Mouse (Mus musculus): ENCODE data around the gene Hdgf. TPM values are rescaled to one million over a fixed set of nuclear protein-coding genes. Genes with fewer than 3 reads are reported as not detected.
A peak's percentile ranks its signal among the peaks of the same experiment; 100 is the strongest.

The Hdgf gene
- polyA plus RNA-seq, 1 experiment from 2014 or later = 179 TPM

- Histone ChIP-seq H3K4me3 (ENCODE audit: low read depth, low read length) (no peak overlapping the region), H3K27me3 (ENCODE audit: control insufficient read depth, insufficient read depth, low read length) (no peaks in the 10 kb centered on the region), H3K4me1 (ENCODE audit: control insufficient read depth, insufficient read depth, low read length) (peaks cover 20% of the 10 kb centered on the region), H3K9ac (ENCODE audit: low read depth, low read length) (no peak overlapping the region), H3K9me3 (replicated peaks; ENCODE audit: control insufficient read depth, low read length) (no peaks in the 10 kb centered on the region), H3K4me2 (no peak overlapping the region), H3K36me3 (ENCODE audit: control insufficient read depth, insufficient read depth, low read length) (peaks cover 23% of the 10 kb centered on the region), H3K27ac (ENCODE audit: low read depth, low read length) (no peak overlapping the region)
- 87% methylated on average over 10 of the region's 10 CpGs for WGBS (ENCODE audit: insufficient replicate concordance)
- ATAC-seq (replicated peaks; ENCODE audit: insufficient number of reproducible peaks, low FRiP score, low TSS enrichment) = no peak
These were observed 7.8 kb downstream of the Hdgf start for GRCm38 (mm10) chr3:87913891-87914290.

GRCm38 (mm10) chr3:87916990-87917389, 10.9 kb downstream of the Hdgf start:
- peaks cover 26% of the 10 kb centered on the region for H3K36me3 ChIP-seq (ENCODE audit: control insufficient read depth, insufficient read depth, low read length)
- ATAC-seq (replicated peaks; ENCODE audit: insufficient number of reproducible peaks, low FRiP score, low TSS enrichment) = no peak
- 83% methylated on average over 1 of the region's 1 CpGs for WGBS (ENCODE audit: insufficient replicate concordance)
- no peaks in the 10 kb centered on the region; the same call in 1 of the 2 replicates for H3K4me1 ChIP-seq (ENCODE audit: control insufficient read depth, insufficient read depth, low read length)
- H3K27me3 ChIP-seq (ENCODE audit: control insufficient read depth, insufficient read depth, low read length) = no peaks in the 10 kb centered on the region
- no peak overlapping the region for H3K4me3 ChIP-seq (ENCODE audit: low read depth, low read length)
- no peak overlapping the region for H3K27ac ChIP-seq (ENCODE audit: low read depth, low read length)
- no peak overlapping the region for H3K9ac ChIP-seq (ENCODE audit: low read depth, low read length)
- no peak overlapping the region for H3K4me2 ChIP-seq
- H3K9me3 ChIP-seq (replicated peaks; ENCODE audit: control insufficient read depth, low read length) = no peaks in the 10 kb centered on the region

- no peak overlapping the region for H3K27ac ChIP-seq (ENCODE audit: low read depth, low read length)
- H3K9ac ChIP-seq (ENCODE audit: low read depth, low read length) = no peak overlapping the region
- no peaks in the 10 kb centered on the region for H3K27me3 ChIP-seq (ENCODE audit: control insufficient read depth, insufficient read depth, low read length)
- no peak for ATAC-seq (replicated peaks; ENCODE audit: insufficient number of reproducible peaks, low FRiP score, low TSS enrichment)
- H3K4me2 ChIP-seq = peak overlapping the region; percentile 81
- no peaks in the 10 kb centered on the region for H3K9me3 ChIP-seq (replicated peaks; ENCODE audit: control insufficient read depth, low read length)
- no peaks in the 10 kb centered on the region for H3K4me1 ChIP-seq (ENCODE audit: control insufficient read depth, insufficient read depth, low read length)
- H3K4me3 ChIP-seq (ENCODE audit: low read depth, low read length) = no peak overlapping the region
- peaks cover 37% of the 10 kb centered on the region for H3K36me3 ChIP-seq (ENCODE audit: control insufficient read depth, insufficient read depth, low read length)
- WGBS (ENCODE audit: insufficient replicate concordance) = 89% methylated on average over 1 of the region's 1 CpGs
These were observed 12.4 kb downstream of the Hdgf start for GRCm38 (mm10) chr3:87918551-87918950.

DNA sequence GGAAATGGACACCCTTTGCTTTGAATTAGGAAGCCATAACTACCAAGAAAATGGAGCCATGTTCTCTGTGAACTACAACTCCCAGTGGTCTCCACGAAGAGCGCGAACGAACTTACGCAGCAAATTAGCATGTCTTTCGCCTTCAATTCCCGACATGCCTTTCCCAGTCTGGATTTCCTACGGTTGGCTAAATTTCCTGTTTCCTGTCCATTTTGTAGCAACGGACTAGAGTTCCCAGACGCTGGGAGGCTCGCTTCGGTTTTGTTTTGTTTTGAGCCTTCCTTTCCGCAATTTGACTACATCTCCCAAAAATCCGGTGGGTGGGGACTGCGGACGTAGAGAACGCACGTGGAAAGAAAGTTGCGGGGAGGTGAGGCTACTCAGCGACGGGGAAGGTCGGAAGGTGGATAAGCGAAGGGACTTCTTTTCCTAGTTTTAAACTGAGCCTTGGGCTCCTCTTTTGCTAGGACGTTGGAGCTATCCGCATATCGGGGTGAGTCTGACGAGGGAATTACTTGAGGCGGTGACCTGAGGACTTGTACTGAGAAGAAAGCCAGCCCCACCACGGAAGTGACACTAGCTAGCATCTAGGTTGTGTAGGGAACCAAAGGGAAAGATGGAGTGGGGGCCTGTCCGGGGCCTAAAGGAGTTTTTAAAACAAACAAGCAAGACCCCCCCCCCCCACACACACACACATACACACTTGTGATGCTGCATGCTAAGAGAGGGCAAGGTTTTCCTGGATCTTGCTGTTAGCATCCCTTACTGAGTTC, 13.4 kb downstream of the Hdgf start, which contains the start of gene Mrpl24:
Gene Mrpl24 (plus strand): TSS at position 171 of the 773 bp plus-strand sequence.
- H3K4me1 ChIP-seq (ENCODE audit: control insufficient read depth, insufficient read depth, low read length) = no peaks in the 10 kb centered on the region
- peak within 1 kb of the TSS; percentile 69 for H3K4me3 ChIP-seq (ENCODE audit: low read depth, low read length)
- H3K27ac ChIP-seq (ENCODE audit: low read depth, low read length) = peak within 1 kb of the TSS; percentile 84
- WGBS (ENCODE audit: insufficient replicate concordance) = under 1% methylated on average over 30 of the region's 30 CpGs
- H3K27me3 ChIP-seq (ENCODE audit: control insufficient read depth, insufficient read depth, low read length) = no peaks in the 10 kb centered on the region
- peak; percentile 71 for ATAC-seq (replicated peaks; ENCODE audit: insufficient number of reproducible peaks, low FRiP score, low TSS enrichment)
- peak within 1 kb of the TSS; percentile 81 for H3K4me2 ChIP-seq
- no peaks in the 10 kb centered on the region for H3K9me3 ChIP-seq (replicated peaks; ENCODE audit: control insufficient read depth, low read length)
- peaks cover 38% of the 10 kb centered on the region for H3K36me3 ChIP-seq (ENCODE audit: control insufficient read depth, insufficient read depth, low read length)
- peak within 1 kb of the TSS; percentile 89 for H3K9ac ChIP-seq (ENCODE audit: low read depth, low read length)

DNA sequence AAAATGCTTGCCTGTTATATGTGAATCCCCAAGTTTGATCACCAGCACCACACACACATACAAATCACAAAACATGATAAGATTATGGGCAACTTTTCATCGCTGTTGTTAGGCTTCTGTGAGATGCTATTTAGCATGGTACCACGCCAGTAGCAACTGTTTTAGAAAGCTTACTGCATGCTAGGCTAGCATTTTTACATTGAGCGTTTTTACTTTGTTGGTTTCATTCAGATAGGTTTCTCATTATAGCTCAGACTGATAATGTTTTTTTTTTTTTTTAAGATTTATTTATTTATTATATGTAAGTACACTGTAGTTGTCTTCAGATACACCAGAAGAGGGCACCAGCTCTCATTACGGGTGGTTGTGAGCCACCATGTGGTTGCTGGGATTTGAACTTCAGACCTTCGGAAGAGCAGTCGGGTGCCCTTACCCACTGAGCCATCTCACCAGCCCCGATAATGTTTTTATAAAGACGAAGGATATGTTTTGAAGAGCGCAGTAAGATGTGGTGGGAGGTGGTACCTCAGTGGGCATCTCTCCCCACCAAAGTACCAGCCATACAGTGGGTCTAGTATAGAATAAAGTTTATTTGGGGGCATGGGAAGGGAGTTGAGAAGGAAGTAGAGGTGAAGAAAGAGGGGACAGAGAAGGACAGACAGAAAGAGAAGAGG, 14.3 kb downstream of the Hdgf start:
- no peak overlapping the region for H3K27ac ChIP-seq (ENCODE audit: low read depth, low read length)
- ATAC-seq (replicated peaks; ENCODE audit: insufficient number of reproducible peaks, low FRiP score, low TSS enrichment) = no peak
- H3K4me1 ChIP-seq (ENCODE audit: control insufficient read depth, insufficient read depth, low read length) = no peaks in the 10 kb centered on the region
- peak overlapping the region; percentile 81 for H3K4me2 ChIP-seq
- H3K36me3 ChIP-seq (ENCODE audit: control insufficient read depth, insufficient read depth, low read length) = peaks cover 33% of the 10 kb centered on the region
- H3K9me3 ChIP-seq (replicated peaks; ENCODE audit: control insufficient read depth, low read length) = no peaks in the 10 kb centered on the region
- H3K9ac ChIP-seq (ENCODE audit: low read depth, low read length) = no peak overlapping the region; the same call in 1 of the 2 replicates
- 58% methylated on average over 9 of the region's 9 CpGs for WGBS (ENCODE audit: insufficient replicate concordance)
- peak overlapping the region; percentile 69 for H3K4me3 ChIP-seq (ENCODE audit: low read depth, low read length)
- no peaks in the 10 kb centered on the region for H3K27me3 ChIP-seq (ENCODE audit: control insufficient read depth, insufficient read depth, low read length)

- no peak for ATAC-seq (replicated peaks; ENCODE audit: insufficient number of reproducible peaks, low FRiP score, low TSS enrichment)
- H3K27me3 ChIP-seq (ENCODE audit: control insufficient read depth, insufficient read depth, low read length) = no peaks in the 10 kb centered on the region
- H3K4me1 ChIP-seq (ENCODE audit: control insufficient read depth, insufficient read depth, low read length) = peaks cover 6% of the 10 kb centered on the region; the same call in 1 of the 2 replicates
- 79% methylated on average over 7 of the region's 7 CpGs for WGBS (ENCODE audit: insufficient replicate concordance)
- no peak overlapping the region for H3K4me2 ChIP-seq
- no peak overlapping the region for H3K4me3 ChIP-seq (ENCODE audit: low read depth, low read length)
- H3K9me3 ChIP-seq (replicated peaks; ENCODE audit: control insufficient read depth, low read length) = no peaks in the 10 kb centered on the region
- no peak overlapping the region for H3K9ac ChIP-seq (ENCODE audit: low read depth, low read length)
- no peak overlapping the region for H3K27ac ChIP-seq (ENCODE audit: low read depth, low read length)
- H3K36me3 ChIP-seq (ENCODE audit: control insufficient read depth, insufficient read depth, low read length) = peaks cover 39% of the 10 kb centered on the region
These were observed 18.9 kb downstream of the Hdgf start for GRCm38 (mm10) chr3:87924996-87925395.

GRCm38 (mm10) chr3:87927452-87927851, 21.3 kb downstream of the Hdgf start:
- Histone ChIP-seq H3K4me2 (no peak overlapping the region), H3K4me3 (ENCODE audit: low read depth, low read length) (no peak overlapping the region), H3K4me1 (ENCODE audit: control insufficient read depth, insufficient read depth, low read length) (peaks cover 13% of the 10 kb centered on the region), H3K9ac (ENCODE audit: low read depth, low read length) (no peak overlapping the region), H3K36me3 (ENCODE audit: control insufficient read depth, insufficient read depth, low read length) (peaks cover 37% of the 10 kb centered on the region), H3K27ac (ENCODE audit: low read depth, low read length) (no peak overlapping the region), H3K27me3 (ENCODE audit: control insufficient read depth, insufficient read depth, low read length) (no peaks in the 10 kb centered on the region), H3K9me3 (replicated peaks; ENCODE audit: control insufficient read depth, low read length) (no peaks in the 10 kb centered on the region)
- ATAC-seq (replicated peaks; ENCODE audit: insufficient number of reproducible peaks, low FRiP score, low TSS enrichment) = no peak
- WGBS (ENCODE audit: insufficient replicate concordance) = 85% methylated on average over 5 of the region's 5 CpGs

DNA sequence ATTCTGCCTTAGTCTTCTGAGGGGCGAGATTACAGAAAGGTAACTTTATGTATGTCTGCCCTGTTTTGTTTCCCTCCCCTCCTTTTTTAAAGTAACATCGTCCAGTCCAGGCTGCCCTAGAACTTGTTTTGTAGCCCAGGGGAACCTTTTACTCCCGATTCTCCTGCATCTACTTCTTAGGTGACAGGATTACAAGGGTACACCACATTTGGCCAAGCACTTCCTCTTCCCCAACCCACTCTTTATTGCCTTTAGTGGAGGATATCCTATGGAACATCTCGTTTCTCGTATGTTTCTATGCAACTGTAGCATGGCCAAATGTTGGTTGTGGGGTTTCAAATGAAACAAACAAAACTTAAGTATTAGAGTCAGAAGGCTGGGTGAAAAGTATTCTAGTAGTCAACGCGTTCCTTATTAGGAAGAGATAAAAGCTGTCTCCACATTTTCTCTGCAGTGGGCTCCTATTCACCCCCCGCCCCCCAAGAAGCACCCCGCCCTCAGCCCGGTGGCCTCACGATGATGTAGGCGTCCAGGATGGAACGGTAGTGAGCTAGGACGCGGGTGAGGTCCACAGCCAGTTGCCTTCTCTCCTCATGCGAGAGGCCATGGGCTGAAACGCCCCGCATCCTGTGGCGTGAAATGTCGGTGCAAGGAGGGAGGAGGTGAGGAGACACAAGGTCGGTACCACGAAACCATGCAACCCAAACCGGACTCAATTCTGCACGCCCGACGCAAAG, 23.4 kb downstream of the Hdgf start:
- peak overlapping the region; percentile 87 for H3K4me2 ChIP-seq
- H3K27me3 ChIP-seq (ENCODE audit: control insufficient read depth, insufficient read depth, low read length) = no peaks in the 10 kb centered on the region
- no peaks in the 10 kb centered on the region for H3K9me3 ChIP-seq (replicated peaks; ENCODE audit: control insufficient read depth, low read length)
- H3K9ac ChIP-seq (ENCODE audit: low read depth, low read length) = peak overlapping the region; percentile 97
- WGBS (ENCODE audit: insufficient replicate concordance) = 7% methylated on average over 26 of the region's 26 CpGs
- H3K4me3 ChIP-seq (ENCODE audit: low read depth, low read length) = peak overlapping the region; percentile 70
- H3K4me1 ChIP-seq (ENCODE audit: control insufficient read depth, insufficient read depth, low read length) = peaks cover 13% of the 10 kb centered on the region
- H3K27ac ChIP-seq (ENCODE audit: low read depth, low read length) = peak overlapping the region; percentile 76
- peaks cover 30% of the 10 kb centered on the region for H3K36me3 ChIP-seq (ENCODE audit: control insufficient read depth, insufficient read depth, low read length)
- ATAC-seq (replicated peaks; ENCODE audit: insufficient number of reproducible peaks, low FRiP score, low TSS enrichment) = peak; percentile 23

All from heart, embryonic 11.5 days (tissue).